Mouse (Mus musculus) liver, embryonic 12.5 days (tissue): Measurements from ENCODE around the gene Acot9. TPM values are rescaled to one million over a fixed set of nuclear protein-coding genes. Genes with fewer than 3 reads are reported as not detected.

Experiments
- ATAC-seq: fragments of 200-750 bp; cut with Nextera tagmentation; 2 replicates; pipeline ENCODE4 v1.8.0; 2017; ENCODE audit warnings: moderate number of reproducible peaks, mild to moderate bottlenecking, moderate library complexity
- H3K27ac ChIP-seq: fragments of 300-500 bp; sonication (generic); 2 replicates; pipeline ENCODE4 v1.5.1; 2016; ENCODE audit warnings: mild to moderate bottlenecking
- H3K27me3 ChIP-seq: fragments of 300-500 bp; sonication (generic); replicated peaks from 2 replicates; pipeline ENCODE4 v1.6.1; 2016; ENCODE audit warnings: mild to moderate bottlenecking, moderate library complexity
- H3K36me3 ChIP-seq: fragments of 300-500 bp; sonication (generic); 2 replicates; pipeline ENCODE4 v1.6.1; 2016; ENCODE audit warnings: mild to moderate bottlenecking, moderate library complexity
- H3K4me1 ChIP-seq: fragments of 300-500 bp; sonication (generic); 2 replicates; pipeline ENCODE4 v1.6.1; 2016
- H3K4me2 ChIP-seq: fragments of 300-500 bp; sonication (generic); 2 replicates; pipeline ENCODE4 v1.6.1; 2016; ENCODE audit warnings: mild to moderate bottlenecking, moderate library complexity
- H3K4me3 ChIP-seq: fragments of 300-500 bp; sonication (generic); 2 replicates; pipeline ENCODE4 v1.5.1; 2016; ENCODE audit warnings: mild to moderate bottlenecking, moderate library complexity
- H3K9ac ChIP-seq: fragments of 300-500 bp; sonication (generic); 2 replicates; pipeline ENCODE4 v1.6.1; 2016; ENCODE audit warnings: mild to moderate bottlenecking, moderate library complexity
- H3K9me3 ChIP-seq: fragments of 300-500 bp; sonication (generic); replicated peaks from 2 replicates; pipeline ENCODE4 v1.6.1; 2016; ENCODE audit warnings: mild to moderate bottlenecking, moderate library complexity
- WGBS: fragments of 180-500 bp; shearing (Covaris S2); methylation state at CpG from one replicate; pipeline ENCODE4 v1.1.7; 2016; ENCODE audit not compliant: insufficient replicate concordance; 5-methylcytosine and 5-hydroxymethylcytosine counted together
- polyA plus RNA-seq: library from polyadenylated mRNA; unstranded; fragments of >200 nt; fragmentation: Nextera tagmentation; extraction: Ambion mirVana; gene quantifications from 2 replicates; pipeline ENCODE4 v1.2.1, GENCODE M21; 2016

Gene Acot9
- polyA plus RNA-seq, 1 experiment from 2014 or later: 16.0 TPM

DNA sequence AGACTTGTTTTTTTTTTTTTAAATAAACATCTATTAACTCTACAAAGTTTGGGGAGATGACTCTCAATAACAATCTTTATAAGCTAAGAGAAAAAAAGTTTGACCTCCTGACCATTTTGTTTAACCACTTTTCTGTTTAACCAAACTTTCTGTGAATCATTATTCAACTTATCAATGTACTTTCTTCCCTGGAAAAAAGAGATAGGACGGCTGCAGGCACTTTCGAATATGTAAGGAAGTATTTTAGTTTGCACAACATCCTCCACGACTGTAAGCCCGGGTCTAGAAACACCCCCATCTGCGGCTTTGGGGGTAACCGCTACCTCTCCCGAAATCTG is 75.3 kb downstream of the Acot9 start:
- Histone ChIP-seq H3K9me3 (no peaks in the 10 kb centered on the region), H3K4me3 (peak overlapping the region; percentile 66), H3K9ac (peak overlapping the region; percentile 62), H3K4me1 (0 out of 2 replicates have a peak, but pooled peaks cover 3% of the 10 kb centered on the region), H3K36me3 (peaks cover 11% of the 10 kb centered on the region; the same call in 1 of the 2 replicates), H3K4me2 (peak overlapping the region; percentile 67), H3K27me3 (no peaks in the 10 kb centered on the region), H3K27ac (peak overlapping the region; percentile 84; the same call in 1 of the 2 replicates)
- ATAC-seq: no peak
- 20% methylated on average over 7 of the region's 7 CpGs for WGBS

DNA sequence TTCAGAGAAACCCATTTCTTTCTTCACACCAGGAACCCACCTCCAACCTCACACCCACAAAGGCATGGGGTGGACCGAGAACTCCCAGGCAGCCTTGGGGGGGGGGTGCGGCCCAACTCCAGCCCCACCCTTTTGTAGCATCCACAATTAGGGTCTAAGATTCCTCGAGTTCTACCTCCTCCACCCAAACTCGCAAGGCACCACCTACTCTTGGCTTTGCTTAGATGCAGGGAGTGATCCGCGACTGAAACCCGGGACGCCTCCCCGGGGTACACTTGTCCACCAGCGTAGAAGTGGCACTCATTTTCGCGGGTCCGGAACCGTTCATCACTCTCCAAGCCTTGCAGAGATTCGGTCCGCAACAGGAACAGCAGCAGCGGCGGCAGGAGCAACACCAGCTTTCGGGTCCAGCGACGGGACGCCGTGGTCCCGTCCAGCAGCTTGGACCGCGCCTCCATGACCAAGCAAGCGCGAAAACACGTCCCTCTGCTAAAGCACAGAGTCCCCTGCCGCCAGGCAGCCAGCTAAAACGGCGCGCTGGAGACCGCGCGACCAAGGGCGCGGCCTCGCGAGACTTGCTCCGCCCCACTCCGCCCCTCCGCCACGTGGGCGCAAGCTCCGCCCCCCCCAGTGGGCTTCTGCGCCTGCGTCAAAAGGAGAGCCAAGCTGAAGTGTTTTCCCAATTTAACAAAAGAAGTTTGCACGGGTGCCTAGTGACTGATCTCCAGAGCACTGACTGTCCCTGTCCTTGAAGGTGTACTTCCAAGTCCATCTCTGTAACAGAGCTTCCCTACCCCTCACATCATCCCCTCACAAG is 75.9 kb downstream of the Acot9 start:
- H3K4me3 ChIP-seq: peak overlapping the region; percentile 66
- 8% methylated on average over 49 of the region's 49 CpGs for WGBS
- peak overlapping the region; percentile 67 for H3K4me2 ChIP-seq
- no peaks in the 10 kb centered on the region for H3K27me3 ChIP-seq
- peak; percentile 97 for ATAC-seq
- H3K9me3 ChIP-seq: no peaks in the 10 kb centered on the region
- peak overlapping the region; percentile 84 for H3K27ac ChIP-seq
- peak overlapping the region; percentile 62 for H3K9ac ChIP-seq
- 0 out of 2 replicates have a peak, but pooled peaks cover 3% of the 10 kb centered on the region for H3K4me1 ChIP-seq
- peaks cover 5% of the 10 kb centered on the region; the same call in 1 of the 2 replicates for H3K36me3 ChIP-seq

DNA sequence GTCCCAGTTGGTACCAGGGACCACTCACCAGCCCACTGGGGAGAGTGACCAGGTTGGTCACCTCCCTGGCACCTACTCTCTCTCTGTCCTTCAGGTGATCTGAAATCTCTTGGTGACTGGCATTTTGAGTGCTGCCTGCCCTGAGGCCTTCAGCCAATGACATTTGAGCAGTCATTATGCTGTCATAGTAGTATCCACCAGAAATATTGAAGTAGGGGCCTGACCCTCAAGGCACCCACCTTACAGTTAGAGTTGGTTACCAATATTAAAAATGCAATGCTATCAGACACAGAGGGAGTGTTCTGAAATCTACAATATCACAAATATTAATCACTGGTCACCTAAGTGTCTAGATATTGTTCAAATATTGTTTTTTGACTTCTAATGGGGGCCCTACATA is 78.4 kb downstream of the Acot9 start, which contains the start of gene Prdx4:
TSS of gene Prdx4 (minus strand) at position 101 of the 400 bp plus-strand sequence.
- Histone ChIP-seq H3K36me3 (no peaks in the 10 kb centered on the region), H3K4me1 (0 out of 2 replicates have a peak, but pooled peaks cover 3% of the 10 kb centered on the region), H3K27ac (no peak within 1 kb of the TSS), H3K4me3 (no peak within 1 kb of the TSS), H3K9ac (no peak within 1 kb of the TSS), H3K27me3 (no peaks in the 10 kb centered on the region), H3K9me3 (no peaks in the 10 kb centered on the region), H3K4me2 (no peak within 1 kb of the TSS)
- no peak for ATAC-seq

DNA sequence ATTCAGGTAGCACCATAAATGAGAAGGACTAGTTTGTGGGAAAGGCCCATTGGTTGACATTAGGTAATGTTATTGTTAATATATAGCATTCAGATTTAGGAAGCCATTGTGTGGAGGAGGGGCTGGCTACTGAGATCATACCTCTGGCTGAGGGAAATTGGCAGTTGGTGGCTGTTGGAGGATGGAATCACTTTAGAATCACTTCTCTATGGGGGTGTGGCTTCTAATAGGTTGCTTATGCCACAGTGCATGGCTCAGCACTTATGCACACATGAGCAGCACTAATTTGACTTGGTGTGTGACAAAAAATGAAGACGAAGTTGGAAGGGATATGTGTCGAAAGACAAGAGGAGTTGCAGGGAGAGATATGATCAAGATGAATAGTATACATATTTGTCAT is 84.0 kb downstream of the Acot9 start:
- Histone ChIP-seq H3K4me3 (no peak overlapping the region), H3K27me3 (no peaks in the 10 kb centered on the region), H3K4me2 (no peak overlapping the region), H3K4me1 (no peaks in the 10 kb centered on the region), H3K9ac (no peak overlapping the region), H3K36me3 (no peaks in the 10 kb centered on the region), H3K27ac (no peak overlapping the region), H3K9me3 (no peaks in the 10 kb centered on the region)
- WGBS: 82% methylated on average over 2 of the region's 2 CpGs
- no peak for ATAC-seq

Other genes starting within 250 kb of the Acot9 start
- not detected in 2 replicates for gene Magea5, start 199.3 kb upstream of the Acot9 start, polyA plus RNA-seq
- gene Magea1, start 172.7 kb upstream of the Acot9 start, polyA plus RNA-seq: not detected in 2 replicates
- not detected in 2 replicates for gene Magea2, start 168.8 kb upstream of the Acot9 start, polyA plus RNA-seq
- gene Cldn34b2, start 134.0 kb upstream of the Acot9 start, polyA plus RNA-seq: not detected in 2 replicates
- 58.6 and 63.2 TPM in 2 replicates for gene Sat1, start 46.0 kb upstream of the Acot9 start, polyA plus RNA-seq
- gene Prdx4, start 78.3 kb downstream of the Acot9 start, polyA plus RNA-seq: 137 and 143 TPM in 2 replicates